Mouse (Mus musculus) lung, embryonic 15.5 days (tissue): ENCODE data around the gene Kcna2. TPM values are rescaled to one million over a fixed set of nuclear protein-coding genes. Genes with fewer than 3 reads are reported as not detected.
A peak's percentile ranks its signal among the peaks of the same experiment; 100 is the strongest.

Experiments used
- ATAC-seq: fragments of 200-750 bp; cut with Nextera tagmentation; 2 replicates; pipeline ENCODE4 v1.8.0; 2017; ENCODE audit warnings: moderate number of reproducible peaks, borderline replicate concordance; ENCODE audit not compliant: low FRiP score, low TSS enrichment; ENCODE audit errors: extremely low read depth
- H3K27ac ChIP-seq: fragments of 300-500 bp; sonication (generic); 2 replicates; pipeline ENCODE4 v1.5.1; 2015; ENCODE audit warnings: moderate library complexity, mild to moderate bottlenecking, inconsistent platforms
- H3K27me3 ChIP-seq: fragments of 300-500 bp; sonication (generic); 2 replicates; pipeline ENCODE4 v1.6.1; 2015; ENCODE audit warnings: inconsistent platforms
- H3K36me3 ChIP-seq: fragments of 300-500 bp; sonication (generic); 2 replicates; pipeline ENCODE4 v1.6.1; 2015; ENCODE audit warnings: inconsistent platforms
- H3K4me1 ChIP-seq: fragments of 300-500 bp; sonication (generic); 2 replicates; pipeline ENCODE4 v1.6.1; 2015; ENCODE audit warnings: inconsistent platforms
- H3K4me2 ChIP-seq: fragments of 300-500 bp; sonication (generic); 2 replicates; pipeline ENCODE4 v1.6.1; 2015; ENCODE audit warnings: inconsistent platforms, mild to moderate bottlenecking, moderate library complexity
- H3K4me3 ChIP-seq: fragments of 300-500 bp; sonication (generic); 2 replicates; pipeline ENCODE4 v1.5.1; 2015; ENCODE audit warnings: mild to moderate bottlenecking, inconsistent platforms
- H3K9ac ChIP-seq: fragments of 300-500 bp; sonication (generic); 2 replicates; pipeline ENCODE4 v1.6.1; 2015; ENCODE audit warnings: inconsistent platforms
- H3K9me3 ChIP-seq: fragments of 300-500 bp; sonication (generic); 2 replicates; pipeline ENCODE4 v1.6.1; 2016; ENCODE audit warnings: inconsistent platforms
- WGBS: fragments of 180-500 bp; shearing (Covaris S2); methylation state at CpG from one replicate; pipeline ENCODE4 v1.1.7; 2015; 5-methylcytosine and 5-hydroxymethylcytosine counted together
- polyA plus RNA-seq: library from polyadenylated mRNA; unstranded; fragments of >200 nt; fragmentation: Nextera tagmentation; extraction: Ambion mirVana; gene quantifications from 2 replicates; pipeline ENCODE4 v1.2.1, GENCODE M21; 2015

The Kcna2 gene
- polyA plus RNA-seq, 1 experiment from 2014 or later, result 0.61 TPM

DNA sequence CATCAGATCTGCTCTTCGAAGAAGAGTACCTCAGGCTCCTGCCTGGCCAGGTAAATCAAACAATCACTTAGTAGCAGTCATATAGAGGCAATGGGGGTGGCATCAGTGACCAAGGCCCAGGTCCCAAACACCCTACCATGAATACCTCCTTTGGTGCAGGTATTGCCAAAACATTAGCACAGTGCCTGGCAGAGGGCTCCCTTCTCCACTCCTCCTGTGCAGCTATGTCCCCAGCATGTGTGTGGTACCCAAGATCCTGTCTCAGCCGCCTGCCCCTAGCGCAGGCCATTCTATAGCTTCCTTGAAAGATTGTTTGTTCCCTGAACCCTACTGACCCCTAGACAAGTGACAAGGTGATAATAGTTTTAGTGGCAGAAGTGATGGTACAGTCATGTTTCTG is 2.5 kb downstream of the Kcna2 start:
- H3K36me3 ChIP-seq, result no peaks in the 10 kb centered on the region
- H3K9ac ChIP-seq, result no peak overlapping the region
- H3K4me1 ChIP-seq, result peaks cover 23% of the 10 kb centered on the region
- H3K9me3 ChIP-seq, result no peaks in the 10 kb centered on the region
- H3K4me2 ChIP-seq, result peak overlapping the region; percentile 92; the same call in 1 of the 2 replicates
- peaks cover 50% of the 10 kb centered on the region for H3K27me3 ChIP-seq
- WGBS, result 70% methylated on average over 3 of the region's 3 CpGs
- no peak for ATAC-seq
- no peak overlapping the region for H3K27ac ChIP-seq
- H3K4me3 ChIP-seq, result no peak overlapping the region

DNA sequence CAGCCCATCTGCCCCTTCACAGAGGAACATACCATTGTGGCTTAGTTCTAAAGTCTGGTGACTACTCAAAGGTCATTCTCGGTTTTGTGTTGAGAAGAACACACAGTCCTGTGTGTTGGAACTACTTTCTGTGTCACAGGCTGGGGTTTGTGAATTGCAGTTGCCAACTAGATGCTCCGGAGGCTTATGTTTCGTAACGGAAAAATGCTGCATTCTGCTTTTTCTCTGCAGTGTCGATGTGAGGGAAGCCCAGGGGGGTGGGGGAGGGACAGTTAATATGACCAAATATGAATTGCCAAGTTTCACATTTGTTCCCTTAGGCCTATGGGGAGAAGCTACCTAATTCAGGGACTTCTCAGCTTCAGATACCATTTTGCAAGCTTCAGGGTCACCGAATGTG is 5.0 kb downstream of the Kcna2 start:
- Histone ChIP-seq H3K4me3 (no peak overlapping the region), H3K9ac (no peak overlapping the region), H3K27ac (no peak overlapping the region), H3K4me2 (no peak overlapping the region), H3K27me3 (peaks cover 32% of the 10 kb centered on the region), H3K36me3 (no peaks in the 10 kb centered on the region), H3K4me1 (peaks cover 20% of the 10 kb centered on the region), H3K9me3 (no peaks in the 10 kb centered on the region)
- no peak for ATAC-seq
- 76% methylated on average over 6 of the region's 6 CpGs for WGBS

DNA sequence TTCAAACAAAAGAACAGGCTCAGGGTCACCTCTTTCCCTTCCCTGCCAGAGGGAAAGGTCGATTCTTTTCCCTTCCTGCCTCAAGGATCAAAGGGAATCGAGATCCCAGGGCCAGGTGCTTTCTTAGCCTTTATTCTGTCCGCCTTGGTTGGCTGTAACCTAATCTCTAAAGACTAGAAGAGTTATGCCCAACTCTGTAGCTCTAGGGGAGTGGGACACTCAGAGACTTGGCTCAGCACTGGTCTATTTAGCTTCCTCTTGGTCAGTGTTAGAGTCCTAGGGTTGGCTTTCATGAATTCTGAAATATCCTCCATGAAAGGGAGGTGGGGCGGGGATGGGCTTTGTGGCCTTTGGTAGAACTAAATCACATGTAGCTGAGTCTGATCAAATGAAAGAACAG is 11.6 kb downstream of the Kcna2 start:
- ATAC-seq, result no peak

DNA sequence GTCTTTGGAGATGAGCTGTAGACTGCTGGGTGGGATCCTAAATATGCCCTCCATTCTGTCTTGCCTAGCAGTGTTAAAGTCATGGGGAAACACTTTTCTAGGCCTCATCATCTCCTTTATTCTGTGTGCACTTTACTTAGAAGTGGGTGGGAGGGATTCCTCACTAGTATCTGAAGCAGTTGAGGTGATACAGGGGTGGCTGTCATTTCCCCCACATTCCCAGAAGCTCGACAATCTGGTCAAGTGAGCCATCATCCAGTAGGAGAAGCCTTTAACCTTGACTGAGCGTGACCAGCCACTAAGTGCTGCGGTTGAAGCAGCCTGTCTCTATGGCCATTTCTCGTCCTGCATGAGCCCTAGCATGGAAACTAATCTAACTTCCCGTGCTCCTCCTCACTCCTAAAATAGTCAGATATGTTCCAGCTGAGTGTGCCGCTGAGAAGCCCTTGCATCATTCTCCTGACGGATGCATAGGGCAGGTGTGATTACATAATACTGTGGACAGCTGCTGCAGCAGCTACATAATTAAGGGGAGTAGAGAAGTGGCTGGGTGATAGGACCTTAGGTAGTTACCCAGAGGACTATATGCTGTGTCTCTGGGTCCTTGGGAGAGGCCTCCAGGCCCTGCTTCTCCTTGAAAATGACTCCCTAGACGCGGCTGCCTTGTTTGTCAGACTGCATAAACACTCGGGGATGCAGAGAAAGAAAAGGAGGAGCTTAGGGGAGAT is 12.2 kb downstream of the Kcna2 start:
- WGBS, result 45% methylated on average over 10 of the region's 10 CpGs
- H3K27ac ChIP-seq, result no peak overlapping the region
- ATAC-seq, result no peak

More for the DNA sequence above, 11.6 kb downstream of the Kcna2 start:
- H3K4me3 ChIP-seq, result no peak overlapping the region
- WGBS, result 46% methylated on average over 4 of the region's 4 CpGs
- H3K9ac ChIP-seq, result no peak overlapping the region
- no peaks in the 10 kb centered on the region for H3K9me3 ChIP-seq
- H3K27ac ChIP-seq, result no peak overlapping the region
- peaks cover 10% of the 10 kb centered on the region; the same call in 1 of the 2 replicates for H3K4me1 ChIP-seq
- H3K27me3 ChIP-seq, result no peaks in the 10 kb centered on the region
- H3K4me2 ChIP-seq, result no peak overlapping the region; the same call in 1 of the 2 replicates
- no peaks in the 10 kb centered on the region for H3K36me3 ChIP-seq

DNA sequence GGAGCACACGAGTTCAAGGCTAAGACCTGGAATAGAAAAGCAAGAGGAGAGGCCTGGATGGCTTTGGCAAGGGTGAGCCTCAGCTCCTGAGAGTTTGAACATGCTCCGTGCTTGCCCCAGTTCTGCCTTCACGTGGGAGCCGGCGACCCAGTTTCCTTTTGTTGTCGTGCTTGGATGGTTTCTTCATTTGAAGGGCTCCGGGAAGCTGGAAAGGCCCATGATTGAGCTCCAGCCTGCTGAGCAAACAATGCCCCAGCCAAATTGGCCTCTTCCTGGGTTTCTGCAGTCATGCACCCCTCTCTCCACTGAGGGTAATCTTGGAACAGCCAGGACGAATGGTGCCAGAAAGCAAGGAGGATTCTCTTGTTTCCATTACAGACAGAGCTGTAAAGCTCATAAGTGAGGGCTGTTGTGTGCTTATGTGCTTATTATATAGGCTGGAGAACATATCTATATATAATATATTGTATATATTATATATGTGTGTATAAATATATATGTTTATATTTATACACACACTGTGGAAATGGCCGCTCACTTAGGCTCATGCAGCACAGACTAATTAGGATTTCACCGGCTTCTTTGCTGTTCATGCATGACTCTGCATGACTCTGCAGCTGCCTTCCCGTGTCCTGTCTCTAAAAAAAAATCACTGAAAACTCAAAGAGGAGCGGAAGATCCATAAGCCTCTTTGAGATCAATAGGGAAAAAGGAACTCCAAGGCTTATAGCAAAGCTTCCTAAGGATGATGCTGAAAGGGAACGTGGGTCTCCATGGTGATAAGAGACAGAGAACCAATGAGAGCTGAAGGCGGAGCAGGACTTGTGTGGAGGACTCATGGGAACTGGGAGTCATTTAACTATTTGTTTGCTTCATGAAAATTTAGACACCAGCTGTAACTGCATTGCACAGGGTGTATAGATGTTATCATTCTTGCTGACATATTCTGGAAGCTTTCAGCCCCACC is 13.1 kb downstream of the Kcna2 start:
- H3K4me3 ChIP-seq, result no peak overlapping the region
- peaks cover 10% of the 10 kb centered on the region; the same call in 1 of the 2 replicates for H3K4me1 ChIP-seq
- 52% methylated on average over 14 of the region's 14 CpGs for WGBS
- no peaks in the 10 kb centered on the region for H3K36me3 ChIP-seq
- no peak for ATAC-seq
- H3K27ac ChIP-seq, result no peak overlapping the region
- no peaks in the 10 kb centered on the region for H3K27me3 ChIP-seq
- no peak overlapping the region for H3K9ac ChIP-seq
- no peak overlapping the region for H3K4me2 ChIP-seq
- no peaks in the 10 kb centered on the region for H3K9me3 ChIP-seq

More for the DNA sequence above, 12.2 kb downstream of the Kcna2 start:
- Histone ChIP-seq H3K4me1 (peaks cover 10% of the 10 kb centered on the region; the same call in 1 of the 2 replicates), H3K27me3 (no peaks in the 10 kb centered on the region), H3K36me3 (no peaks in the 10 kb centered on the region), H3K4me2 (no peak overlapping the region), H3K9me3 (no peaks in the 10 kb centered on the region), H3K4me3 (no peak overlapping the region), H3K9ac (no peak overlapping the region)

DNA sequence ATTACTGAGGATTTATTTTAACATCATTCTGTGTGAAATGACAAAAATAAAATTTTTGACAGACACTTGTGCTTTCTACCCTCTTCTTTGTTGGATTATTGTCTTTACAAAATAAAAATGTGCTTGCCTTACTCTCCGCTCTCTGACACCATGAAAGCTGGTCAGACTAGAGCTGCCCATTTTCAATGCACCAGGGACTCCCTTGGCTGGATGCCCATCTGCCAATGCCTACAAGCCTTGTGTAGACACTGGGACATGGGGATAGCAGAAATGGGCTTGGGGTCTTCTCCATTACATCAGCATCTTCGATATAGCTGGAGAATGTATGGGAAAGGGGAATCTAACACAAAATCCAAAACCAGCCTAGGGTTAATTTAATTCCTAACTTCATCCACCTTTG is 14.0 kb downstream of the Kcna2 start:
- Histone ChIP-seq H3K4me3 (no peak overlapping the region), H3K36me3 (no peaks in the 10 kb centered on the region), H3K4me2 (no peak overlapping the region), H3K9me3 (no peaks in the 10 kb centered on the region), H3K27ac (no peak overlapping the region), H3K4me1 (peaks cover 10% of the 10 kb centered on the region; the same call in 1 of the 2 replicates), H3K27me3 (no peaks in the 10 kb centered on the region), H3K9ac (no peak overlapping the region)
- WGBS, result 72% methylated on average over 2 of the region's 2 CpGs
- no peak for ATAC-seq

DNA sequence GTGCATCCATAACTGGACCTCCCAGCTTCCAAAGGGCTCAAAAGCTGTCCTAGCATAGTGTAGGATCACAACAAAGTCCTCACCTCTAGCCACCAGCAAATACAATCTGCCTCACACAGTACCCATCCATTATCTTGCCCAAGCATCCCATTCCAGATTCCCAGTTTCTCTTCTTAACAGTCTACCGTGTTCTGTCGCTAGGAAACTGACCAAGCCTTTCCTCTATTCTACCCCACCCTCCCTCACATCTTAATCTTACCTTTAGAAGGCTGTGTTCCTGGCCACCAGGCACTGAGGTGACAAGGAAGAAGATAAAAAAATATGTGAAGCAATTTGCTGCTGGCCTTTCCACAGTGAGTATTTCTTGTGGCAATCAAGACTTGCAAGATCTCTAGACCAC is 14.8 kb downstream of the Kcna2 start:
- ATAC-seq, result no peak
- Histone ChIP-seq H3K9me3 (no peaks in the 10 kb centered on the region), H3K36me3 (no peaks in the 10 kb centered on the region), H3K27me3 (no peaks in the 10 kb centered on the region), H3K4me1 (peaks cover 10% of the 10 kb centered on the region; the same call in 1 of the 2 replicates), H3K27ac (no peak overlapping the region), H3K4me2 (no peak overlapping the region), H3K9ac (no peak overlapping the region), H3K4me3 (no peak overlapping the region)
- WGBS, result 78% methylated on average over 2 of the region's 2 CpGs

DNA sequence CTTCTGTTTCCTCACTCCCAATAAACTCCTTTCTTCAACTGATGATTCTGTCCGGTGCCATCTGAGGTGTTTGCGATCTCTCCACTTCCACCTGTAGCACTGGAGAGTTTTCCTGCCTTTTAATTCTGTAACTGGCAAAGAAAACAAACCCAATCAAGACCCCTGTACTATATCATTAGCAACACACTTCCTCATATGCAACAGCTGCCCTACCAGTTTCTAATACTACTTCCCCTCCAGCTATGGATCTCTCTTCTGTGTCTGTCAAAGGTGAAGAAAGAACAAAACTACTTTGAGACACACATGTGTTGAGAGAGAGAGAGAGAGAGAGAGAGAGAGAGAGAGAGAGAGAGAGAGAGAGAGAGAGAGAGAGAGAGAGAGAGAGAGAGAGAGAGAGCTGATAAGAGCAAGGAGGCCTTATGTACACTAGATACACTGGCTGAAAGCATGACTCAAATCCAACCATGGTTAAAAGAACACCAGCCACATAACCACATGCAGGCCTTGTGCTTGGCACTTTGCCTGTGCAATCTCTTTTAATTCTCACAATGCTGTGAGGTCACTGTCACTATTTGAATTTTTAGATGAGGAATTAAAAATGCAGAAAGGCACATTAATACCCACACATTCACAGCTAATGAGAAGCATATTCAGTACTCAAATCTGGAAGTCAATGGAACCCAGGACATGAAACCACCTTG is 19.1 kb downstream of the Kcna2 start:
- Histone ChIP-seq H3K9ac (no peak overlapping the region), H3K27me3 (no peaks in the 10 kb centered on the region), H3K4me2 (no peak overlapping the region), H3K4me1 (no peaks in the 10 kb centered on the region), H3K36me3 (no peaks in the 10 kb centered on the region), H3K4me3 (no peak overlapping the region), H3K27ac (no peak overlapping the region), H3K9me3 (no peaks in the 10 kb centered on the region)
- no peak for ATAC-seq
- 88% methylated on average over 2 of the region's 2 CpGs for WGBS

DNA sequence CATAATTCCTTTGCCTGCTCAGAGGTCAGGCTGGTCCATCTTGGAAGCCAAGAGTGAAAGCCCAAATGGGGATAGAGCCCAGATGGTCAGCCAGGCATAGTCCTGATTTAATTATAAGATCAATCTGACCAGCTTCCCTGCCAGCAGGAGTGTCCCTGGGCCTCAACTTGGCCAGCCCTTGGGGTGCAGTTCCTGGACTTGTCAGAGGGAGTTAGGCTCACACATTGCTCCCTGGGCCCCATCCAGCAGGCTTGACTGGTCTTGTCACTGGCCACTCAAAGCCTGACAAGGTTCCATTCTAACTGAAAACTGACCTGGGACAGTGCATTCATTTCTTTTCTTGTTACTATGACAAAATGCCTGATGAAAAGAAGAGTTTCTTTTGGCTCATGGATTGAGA is 21.4 kb downstream of the Kcna2 start:
- no peak for ATAC-seq
- Histone ChIP-seq H3K4me2 (no peak overlapping the region), H3K4me3 (no peak overlapping the region), H3K27ac (no peak overlapping the region), H3K9me3 (no peaks in the 10 kb centered on the region), H3K4me1 (no peaks in the 10 kb centered on the region), H3K9ac (no peak overlapping the region), H3K36me3 (no peaks in the 10 kb centered on the region), H3K27me3 (no peaks in the 10 kb centered on the region)

DNA sequence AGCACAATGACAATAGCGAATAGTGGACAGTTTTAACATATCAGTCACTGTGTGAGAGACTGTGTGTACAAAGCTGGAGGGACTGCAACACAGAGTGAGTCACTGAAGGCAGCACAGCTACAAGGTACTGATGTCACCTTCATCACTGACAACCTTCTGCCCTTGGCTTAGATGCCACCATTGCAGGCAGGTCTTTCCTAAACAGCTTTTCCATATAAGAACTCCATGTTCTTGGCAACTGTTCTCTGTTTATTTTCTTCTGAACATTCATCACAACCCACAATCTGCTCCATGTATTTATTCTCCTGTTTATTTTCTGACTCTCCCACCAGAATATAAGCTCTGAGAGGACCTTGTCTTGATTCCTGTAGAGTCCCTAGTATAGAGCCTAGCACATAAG is 26.7 kb downstream of the Kcna2 start:
- Histone ChIP-seq H3K9me3 (no peaks in the 10 kb centered on the region), H3K36me3 (no peaks in the 10 kb centered on the region), H3K27ac (peak overlapping the region; percentile 88), H3K9ac (no peak overlapping the region), H3K27me3 (no peaks in the 10 kb centered on the region), H3K4me3 (no peak overlapping the region), H3K4me2 (no peak overlapping the region), H3K4me1 (peaks cover 20% of the 10 kb centered on the region)
- ATAC-seq, result 0 out of 2 replicates have a peak, but pooled peaks have one; percentile 38
- 63% methylated on average over 1 of the region's 1 CpGs for WGBS

DNA sequence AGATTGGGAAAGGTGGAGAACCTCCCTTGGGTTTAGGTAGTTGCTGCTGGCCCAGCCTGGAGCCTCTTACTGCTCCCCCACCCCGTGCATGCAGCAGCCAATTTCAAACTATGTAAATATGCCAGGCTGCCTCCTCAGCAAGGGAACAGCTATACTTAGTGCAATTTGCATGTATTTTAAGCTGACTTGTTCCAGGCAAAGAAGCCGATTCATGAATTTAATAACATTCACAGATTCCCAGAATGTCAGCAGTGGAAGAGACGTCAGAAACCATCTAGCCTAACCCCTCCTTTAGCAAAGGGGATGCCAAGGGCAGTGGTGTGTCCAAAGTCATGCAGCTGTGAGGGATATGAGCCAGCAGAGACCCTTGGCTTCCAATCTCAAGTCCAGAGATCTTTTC is 27.5 kb downstream of the Kcna2 start:
- Histone ChIP-seq H3K27ac (peak overlapping the region; percentile 88), H3K4me1 (peaks cover 20% of the 10 kb centered on the region), H3K9me3 (no peaks in the 10 kb centered on the region), H3K36me3 (no peaks in the 10 kb centered on the region), H3K4me2 (no peak overlapping the region), H3K4me3 (no peak overlapping the region), H3K9ac (no peak overlapping the region), H3K27me3 (no peaks in the 10 kb centered on the region)
- 31% methylated on average over 3 of the region's 3 CpGs for WGBS
- peak; percentile 78 for ATAC-seq
